Mouse (Mus musculus) liver, postnatal 0 days (tissue): ENCODE measurements around the gene Lrch3. TPM values are rescaled to one million over a fixed set of nuclear protein-coding genes. Genes with fewer than 3 reads are reported as not detected.

Experiments used
- ATAC-seq: fragments of 200-750 bp; cut with Nextera tagmentation; 2 replicates; pipeline ENCODE4 v1.8.0; 2017; ENCODE audit warnings: mild to moderate bottlenecking, moderate library complexity
- DNase-seq: peaks from one replicate; pipeline ENCODE4 v3.0.0-alpha.2; 2016
- H3K27ac ChIP-seq: fragments of 300-500 bp; sonication (generic); 2 replicates; pipeline ENCODE4 v1.5.1; 2014; ENCODE audit warnings: antibody characterized with exemption, moderate library complexity, mild to moderate bottlenecking, low read depth
- H3K27me3 ChIP-seq: fragments of 300-500 bp; sonication (generic); 2 replicates; pipeline ENCODE4 v1.6.1; 2014; ENCODE audit warnings: low read length, control low read depth, mixed read lengths; ENCODE audit not compliant: insufficient read depth
- H3K36me3 ChIP-seq: fragments of 300-500 bp; sonication (generic); replicated peaks from 2 replicates; pipeline ENCODE4 v1.6.1; 2014; ENCODE audit warnings: mild to moderate bottlenecking, control low read depth, low read length, moderate library complexity, mixed read lengths; ENCODE audit not compliant: insufficient read depth
- H3K4me1 ChIP-seq: fragments of 300-500 bp; sonication (generic); 2 replicates; pipeline ENCODE4 v1.6.1; 2014; ENCODE audit warnings: antibody characterized with exemption, mild to moderate bottlenecking, control low read depth; ENCODE audit not compliant: insufficient read depth
- H3K4me2 ChIP-seq: fragments of 300-500 bp; sonication (generic); 2 replicates; pipeline ENCODE4 v1.6.1; 2014; ENCODE audit warnings: low read depth, mild to moderate bottlenecking, low read length, moderate library complexity, mixed read lengths
- H3K4me3 ChIP-seq: fragments of 300-500 bp; sonication (generic); 2 replicates; pipeline ENCODE4 v1.5.1; 2014; ENCODE audit warnings: low read depth, low read length
- H3K9ac ChIP-seq: fragments of 300-500 bp; sonication (generic); replicated peaks from 2 replicates; pipeline ENCODE4 v1.6.1; 2014; ENCODE audit warnings: mild to moderate bottlenecking, moderate library complexity
- H3K9me3 ChIP-seq: fragments of 300-500 bp; sonication (generic); 2 replicates; pipeline ENCODE4 v1.6.1; 2016; ENCODE audit warnings: mild to moderate bottlenecking, control low read depth, low read length, mixed read lengths
- CTCF ChIP-seq: sonication (generic); IDR thresholded peaks from 2 replicates; pipeline ENCODE4 v1.5.1; 2016; ENCODE audit warnings: antibody characterized with exemption, low read depth
- EP300 ChIP-seq: IDR thresholded peaks from 2 replicates; pipeline ENCODE4 v1.6.1; 2016; ENCODE audit warnings: antibody characterized with exemption, low read depth, mild to moderate bottlenecking
- WGBS: fragments of 180-500 bp; shearing (Covaris S2); extraction: QIAGEN DNeasy Blood & Tissue Kit; methylation state at CpG from one replicate; pipeline ENCODE4 v1.1.7; 2014; ENCODE audit not compliant: insufficient replicate concordance; 5-methylcytosine and 5-hydroxymethylcytosine counted together
- polyA plus RNA-seq: library from polyadenylated mRNA; unstranded; fragments of >200 nt; fragmentation: Nextera tagmentation; extraction: Ambion mirVana; gene quantifications from 2 replicates; pipeline ENCODE4 v1.2.1, GENCODE M21; 2015

Gene Lrch3
- polyA plus RNA-seq, 1 experiment from 2014 or later, result 4.3 TPM

DNA sequence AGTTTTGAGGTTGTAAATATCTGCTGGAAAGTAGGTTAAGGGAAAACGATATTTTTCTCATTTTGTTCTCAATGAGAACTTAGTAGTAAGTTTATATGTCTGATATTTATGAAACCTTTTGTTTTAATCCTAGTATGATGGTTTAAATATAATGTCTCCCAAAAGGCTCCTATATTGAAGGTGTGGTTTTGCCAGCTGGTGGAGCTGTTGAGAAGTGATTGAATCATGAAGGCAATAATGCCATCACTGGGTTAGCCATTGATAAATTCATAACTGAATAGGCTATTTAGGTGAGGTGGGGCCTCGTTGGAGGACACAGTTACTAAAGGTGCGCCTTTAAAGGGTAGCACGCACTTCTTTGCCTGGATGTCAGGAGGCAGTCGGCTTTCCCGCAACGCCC is 32.4 kb upstream of the Lrch3 start:
- no peak overlapping the region for H3K4me3 ChIP-seq
- no peak overlapping the region for H3K9ac ChIP-seq
- ATAC-seq, result no peak
- H3K4me1 ChIP-seq, result peaks cover 13% of the 10 kb centered on the region
- no peaks in the 10 kb centered on the region for H3K27me3 ChIP-seq
- WGBS, result 82% methylated on average over 7 of the region's 7 CpGs
- no peak overlapping the region for H3K4me2 ChIP-seq
- DNase-seq, result no peak
- peak; percentile 30; the same call in 1 of the 2 replicates for TF ChIP-seq CTCF
- TF ChIP-seq EP300, result no peak
- no peak overlapping the region for H3K27ac ChIP-seq
- no peaks in the 10 kb centered on the region for H3K9me3 ChIP-seq
- peaks cover 8% of the 10 kb centered on the region; the same call in 1 of the 2 replicates for H3K36me3 ChIP-seq

DNA sequence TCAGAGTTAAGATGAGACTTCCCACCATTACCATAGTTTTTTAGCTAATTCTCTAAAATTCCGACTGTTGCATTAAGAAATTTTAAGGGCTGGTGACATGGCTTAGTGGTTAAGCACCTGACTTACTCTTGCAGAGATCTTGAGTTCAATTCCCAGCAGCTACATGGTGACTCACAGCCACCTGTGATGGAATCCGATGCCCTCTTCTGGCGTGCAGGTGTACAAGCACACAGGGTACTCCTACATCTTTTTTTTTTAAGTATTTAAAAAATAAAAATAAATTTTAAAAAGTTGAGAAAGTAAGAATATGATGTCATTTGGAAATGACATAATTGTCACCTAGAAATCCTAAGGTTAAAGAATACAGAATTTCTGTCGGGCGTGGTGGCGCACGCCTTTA is 25.9 kb upstream of the Lrch3 start:
- 84% methylated on average over 7 of the region's 7 CpGs for WGBS
- Histone ChIP-seq H3K4me1 (no peaks in the 10 kb centered on the region), H3K27me3 (no peaks in the 10 kb centered on the region), H3K9me3 (no peaks in the 10 kb centered on the region), H3K36me3 (peaks cover 21% of the 10 kb centered on the region), H3K27ac (no peak overlapping the region), H3K4me3 (no peak overlapping the region), H3K9ac (no peak overlapping the region), H3K4me2 (no peak overlapping the region)
- DNase-seq (no peak), ATAC-seq (no peak)
- TF ChIP-seq CTCF (peak; percentile 41; the same call in 1 of the 2 replicates), EP300 (no peak)

DNA sequence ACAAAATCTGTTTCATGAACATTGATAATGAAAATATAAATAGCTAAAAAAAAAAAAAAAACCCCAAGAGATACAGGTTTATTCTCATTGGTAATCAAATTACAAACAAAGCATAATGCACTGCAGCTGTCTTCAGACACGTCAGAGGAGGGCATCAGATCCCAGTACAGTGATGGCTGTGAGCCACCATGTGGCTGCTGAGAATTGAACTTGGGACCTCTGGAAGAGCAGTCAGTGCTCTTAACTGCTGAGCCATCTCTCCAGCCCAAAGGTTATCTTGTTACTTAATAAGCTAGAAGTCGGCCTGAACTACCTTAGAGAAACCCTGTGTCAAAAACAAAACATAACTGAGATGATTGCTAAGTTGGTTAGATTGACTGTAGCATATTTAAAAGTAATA is 24.0 kb upstream of the Lrch3 start:
- Histone ChIP-seq H3K4me3 (no peak overlapping the region), H3K36me3 (peaks cover 19% of the 10 kb centered on the region), H3K27ac (no peak overlapping the region)

DNA sequence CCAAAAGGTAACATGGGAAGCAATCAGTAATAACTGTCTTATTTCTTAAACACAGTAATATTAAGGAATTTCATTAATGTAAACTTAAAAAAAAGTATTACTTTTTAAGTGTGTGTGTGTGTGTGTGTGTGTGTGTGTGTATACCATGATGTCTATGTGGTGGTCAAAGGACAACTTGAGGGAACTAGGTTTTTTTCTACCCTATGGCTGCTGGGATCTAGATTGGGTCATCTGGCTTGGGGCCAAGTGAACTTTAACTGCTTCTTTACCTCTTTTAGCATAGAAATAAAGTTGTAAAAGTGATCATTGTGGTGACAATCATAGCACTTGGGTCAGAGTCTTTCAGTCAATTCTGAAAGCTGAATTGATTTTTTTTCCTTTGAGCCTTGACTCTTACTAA is 17.8 kb upstream of the Lrch3 start:
- Histone ChIP-seq H3K9me3 (no peaks in the 10 kb centered on the region), H3K36me3 (peaks cover 24% of the 10 kb centered on the region), H3K27ac (no peak overlapping the region), H3K4me2 (no peak overlapping the region), H3K4me3 (no peak overlapping the region), H3K9ac (no peak overlapping the region), H3K27me3 (no peaks in the 10 kb centered on the region), H3K4me1 (no peaks in the 10 kb centered on the region; the same call in 1 of the 2 replicates)
- ATAC-seq (peak; percentile 19; the same call in 1 of the 2 replicates), DNase-seq (peak; percentile 31)
- TF ChIP-seq CTCF, result no peak
- no peak for TF ChIP-seq EP300

More for the DNA sequence above, 24.0 kb upstream of the Lrch3 start:
- ATAC-seq, result no peak
- H3K4me1 ChIP-seq, result no peaks in the 10 kb centered on the region
- no peak for TF ChIP-seq EP300
- no peak for TF ChIP-seq CTCF
- H3K27me3 ChIP-seq, result no peaks in the 10 kb centered on the region
- no peak overlapping the region for H3K4me2 ChIP-seq
- no peak overlapping the region for H3K9ac ChIP-seq
- 38% methylated on average over 2 of the region's 2 CpGs for WGBS
- no peak for DNase-seq
- H3K9me3 ChIP-seq, result no peaks in the 10 kb centered on the region

DNA sequence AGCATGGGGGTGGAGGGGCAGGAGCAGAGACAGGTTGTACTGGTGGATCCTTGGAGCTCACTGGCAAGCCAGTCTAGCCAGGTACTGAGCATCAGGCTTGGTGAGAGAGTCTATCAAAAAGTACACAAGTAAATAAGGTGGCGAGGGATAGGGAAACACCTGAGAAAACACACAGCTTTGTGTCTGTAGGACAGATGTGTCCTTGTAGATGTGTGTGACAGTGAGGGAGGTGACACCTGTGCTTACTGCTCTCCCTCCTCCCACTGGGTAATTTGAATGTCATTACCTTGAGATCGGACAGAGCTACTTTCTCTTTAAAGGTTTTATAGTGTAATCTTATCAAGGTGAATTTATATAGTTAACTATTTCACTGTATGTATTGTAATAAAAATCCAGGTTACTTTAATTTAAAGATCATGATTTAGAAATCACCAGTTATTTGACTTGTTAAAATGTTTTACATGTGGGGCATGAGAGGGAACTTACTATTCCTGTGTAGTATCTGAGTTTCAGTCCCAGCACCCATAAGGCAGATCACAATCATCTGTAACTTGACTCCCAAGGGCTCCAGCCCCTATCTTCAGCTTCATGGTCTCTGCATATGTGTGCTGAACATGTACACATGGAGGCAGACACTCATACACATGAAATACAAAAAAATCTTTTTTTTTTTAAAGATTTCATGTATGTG is 12.4 kb upstream of the Lrch3 start:
- ATAC-seq, result no peak
- WGBS, result 84% methylated on average over 2 of the region's 2 CpGs
- H3K36me3 ChIP-seq, result peaks cover 12% of the 10 kb centered on the region

DNA sequence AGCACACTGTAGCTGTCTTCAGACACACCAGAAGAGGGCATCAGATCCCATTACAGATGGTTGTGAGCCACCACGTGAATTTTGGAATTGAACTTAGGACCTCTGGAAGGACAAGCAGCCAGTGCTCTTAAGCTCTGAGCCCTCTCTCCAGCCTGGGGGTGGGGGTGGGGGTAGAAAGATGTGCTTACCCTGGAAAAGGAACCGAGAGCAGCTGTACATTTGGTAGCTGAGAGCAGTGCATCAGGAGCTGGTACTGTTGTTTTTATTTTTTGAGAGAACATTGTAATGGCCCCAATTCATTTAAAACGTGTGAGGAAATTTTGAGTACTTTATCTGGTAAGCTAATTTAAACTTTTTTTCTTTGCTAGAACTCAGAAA is 11.9 kb upstream of the Lrch3 start:
- ATAC-seq, result no peak
- peaks cover 16% of the 10 kb centered on the region for H3K36me3 ChIP-seq
- H3K27ac ChIP-seq, result no peak overlapping the region
- H3K9me3 ChIP-seq, result no peaks in the 10 kb centered on the region
- TF ChIP-seq EP300, result no peak
- no peak overlapping the region for H3K9ac ChIP-seq
- no peaks in the 10 kb centered on the region for H3K4me1 ChIP-seq
- no peak overlapping the region for H3K4me2 ChIP-seq
- WGBS, result 63% methylated on average over 3 of the region's 3 CpGs
- no peak for DNase-seq
- no peak overlapping the region for H3K4me3 ChIP-seq
- no peaks in the 10 kb centered on the region for H3K27me3 ChIP-seq

More for the DNA sequence above, 12.4 kb upstream of the Lrch3 start:
- no peak for DNase-seq
- Histone ChIP-seq H3K9me3 (no peaks in the 10 kb centered on the region), H3K4me1 (no peaks in the 10 kb centered on the region; the same call in 1 of the 2 replicates), H3K27me3 (no peaks in the 10 kb centered on the region), H3K9ac (no peak overlapping the region), H3K4me2 (no peak overlapping the region), H3K4me3 (no peak overlapping the region), H3K27ac (no peak overlapping the region)
- TF ChIP-seq CTCF (no peak), EP300 (no peak)
